Mouse (Mus musculus) monocyte, adult 2 months (primary cell): ENCODE results near the gene Dcakd.

Source experiments
- DNase-seq, 2 experiments: peaks; one replicate each; pipeline ENCODE4 v3.0.0; 2022; ENCODE audit warnings: low spot score in 2 of 2, low read depth in 1 of 2

Gene Dcakd

GRCm38 (mm10) chr11:102945306-102946264 is 82.5 kb downstream of the Dcakd start:
- no peak for DNase-seq
